Mouse (Mus musculus): ENCODE measurements around the gene Ankrd11. TPM values are rescaled to one million over a fixed set of nuclear protein-coding genes. Genes with fewer than 3 reads are reported as not detected.

Gene Ankrd11
- polyA plus RNA-seq, 1 experiment from 2014 or later = 46.5 TPM

DNA sequence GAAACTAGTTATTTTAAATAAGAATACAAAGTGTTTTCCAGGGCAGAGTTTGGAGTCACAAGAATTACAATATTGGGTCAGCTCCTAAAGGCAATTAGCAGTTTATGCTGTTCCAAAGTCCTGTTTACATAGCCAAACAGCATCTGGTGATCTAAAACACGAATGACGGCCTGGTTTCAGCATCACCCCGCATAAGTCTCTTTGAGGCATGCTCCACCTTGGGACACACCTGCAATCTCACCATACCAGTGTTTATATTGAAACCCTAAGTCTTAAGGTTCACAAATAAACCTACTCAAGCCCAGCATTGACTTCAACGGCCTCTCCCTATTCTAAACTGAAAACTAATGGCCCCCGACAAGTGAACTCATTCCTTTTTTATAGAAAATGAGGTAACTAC, 81.8 kb downstream of the Ankrd11 start:
- Histone ChIP-seq H3K36me3 (ENCODE audit: insufficient read depth, low read length) (0 out of 2 replicates have a peak, but pooled peaks cover 3% of the 10 kb centered on the region), H3K27me3 (replicated peaks; ENCODE audit: insufficient read depth, low read length) (no peaks in the 10 kb centered on the region), H3K9ac (replicated peaks; ENCODE audit: low read depth) (no peak overlapping the region), H3K27ac (ENCODE audit: low read length) (no peak overlapping the region), H3K9me3 (ENCODE audit: low read length) (no peaks in the 10 kb centered on the region), H3K4me1 (ENCODE audit: insufficient read depth, low read depth, low read length) (peaks cover 20% of the 10 kb centered on the region; the same call in 1 of the 2 replicates), H3K4me2 (replicated peaks; ENCODE audit: low read depth, low read length) (no peak overlapping the region), H3K4me3 (ENCODE audit: low read depth, low read length) (no peak overlapping the region)
- 70% methylated on average over 5 of the region's 5 CpGs for WGBS
- ATAC-seq = no peak
- DNase-seq (ENCODE audit: low spot score) = no peak
- TF ChIP-seq EP300 (IDR thresholded peaks at IDR 0.05) (no peak), CTCF (IDR thresholded peaks at IDR 0.05) (no peak)

DNA sequence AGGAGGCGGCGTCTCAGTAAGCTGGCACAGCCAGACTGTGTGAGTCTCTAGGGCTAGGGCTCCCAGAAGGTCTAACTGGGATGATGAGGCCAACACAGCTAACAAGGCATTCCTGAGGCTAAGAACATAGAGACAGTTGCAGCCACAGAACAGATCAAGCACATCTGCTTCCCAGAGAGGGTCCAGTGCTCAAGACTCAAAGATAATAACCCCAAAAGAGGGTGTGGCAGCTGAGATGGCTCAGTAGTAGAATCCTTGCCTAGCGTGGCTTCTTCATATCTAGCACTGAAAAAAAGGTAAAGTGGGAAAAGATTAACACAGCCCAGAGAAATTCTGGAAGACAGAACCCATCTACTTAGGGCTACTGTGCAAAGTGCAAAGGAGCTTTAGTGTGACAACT, 86.1 kb downstream of the Ankrd11 start:
- DNase-seq (ENCODE audit: low spot score) = no peak
- H3K4me3 ChIP-seq (ENCODE audit: low read depth, low read length) = no peak overlapping the region
- 92% methylated on average over 3 of the region's 3 CpGs for WGBS
- no peak overlapping the region for H3K4me2 ChIP-seq (replicated peaks; ENCODE audit: low read depth, low read length)
- H3K27me3 ChIP-seq (replicated peaks; ENCODE audit: insufficient read depth, low read length) = no peaks in the 10 kb centered on the region
- H3K9me3 ChIP-seq (ENCODE audit: low read length) = no peaks in the 10 kb centered on the region
- H3K9ac ChIP-seq (replicated peaks; ENCODE audit: low read depth) = no peak overlapping the region
- H3K36me3 ChIP-seq (ENCODE audit: insufficient read depth, low read length) = no peaks in the 10 kb centered on the region
- ATAC-seq = no peak
- peaks cover 8% of the 10 kb centered on the region; the same call in 1 of the 2 replicates for H3K4me1 ChIP-seq (ENCODE audit: insufficient read depth, low read depth, low read length)
- TF ChIP-seq EP300 (IDR thresholded peaks at IDR 0.05) = no peak
- no peak for TF ChIP-seq CTCF (IDR thresholded peaks at IDR 0.05)
- H3K27ac ChIP-seq (ENCODE audit: low read length) = no peak overlapping the region

DNA sequence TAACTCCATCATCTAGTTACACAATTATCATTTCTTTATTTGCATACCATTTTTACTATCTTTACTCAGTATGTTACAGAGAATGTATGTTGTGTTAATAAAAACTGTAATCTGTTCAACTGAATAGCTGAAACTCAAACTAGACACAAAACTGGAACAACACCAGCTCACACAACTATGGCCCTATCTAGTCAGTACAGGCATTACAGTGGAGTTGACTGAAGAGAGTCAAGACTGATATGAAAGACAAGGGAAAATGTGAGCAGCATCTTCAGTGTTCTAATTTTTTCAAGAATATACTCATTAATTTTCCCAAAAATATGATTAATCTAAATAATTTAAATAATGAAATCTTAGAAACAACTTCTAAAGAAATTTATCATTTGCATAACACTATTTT, 86.9 kb downstream of the Ankrd11 start:
- H3K4me2 ChIP-seq (replicated peaks; ENCODE audit: low read depth, low read length) = no peak overlapping the region
- no peak overlapping the region for H3K9ac ChIP-seq (replicated peaks; ENCODE audit: low read depth)
- ATAC-seq (no peak), DNase-seq (ENCODE audit: low spot score) (no peak)
- no peaks in the 10 kb centered on the region for H3K9me3 ChIP-seq (ENCODE audit: low read length)
- TF ChIP-seq EP300 (IDR thresholded peaks at IDR 0.05) (no peak), CTCF (IDR thresholded peaks at IDR 0.05) (no peak)
- no peak overlapping the region for H3K27ac ChIP-seq (ENCODE audit: low read length)
- no peak overlapping the region for H3K4me3 ChIP-seq (ENCODE audit: low read depth, low read length)
- H3K4me1 ChIP-seq (ENCODE audit: insufficient read depth, low read depth, low read length) = peaks cover 3% of the 10 kb centered on the region; the same call in 1 of the 2 replicates
- no peaks in the 10 kb centered on the region for H3K36me3 ChIP-seq (ENCODE audit: insufficient read depth, low read length)
- no peaks in the 10 kb centered on the region for H3K27me3 ChIP-seq (replicated peaks; ENCODE audit: insufficient read depth, low read length)

GRCm38 (mm10) chr8:122954090-122954799, 87.8 kb downstream of the Ankrd11 start:
- WGBS = 78% methylated on average over 3 of the region's 3 CpGs
- no peaks in the 10 kb centered on the region for H3K27me3 ChIP-seq (replicated peaks; ENCODE audit: insufficient read depth, low read length)
- TF ChIP-seq CTCF (IDR thresholded peaks at IDR 0.05) (no peak), EP300 (IDR thresholded peaks at IDR 0.05) (no peak)
- peaks cover 3% of the 10 kb centered on the region; the same call in 1 of the 2 replicates for H3K4me1 ChIP-seq (ENCODE audit: insufficient read depth, low read depth, low read length)
- H3K27ac ChIP-seq (ENCODE audit: low read length) = no peak overlapping the region
- H3K4me2 ChIP-seq (replicated peaks; ENCODE audit: low read depth, low read length) = no peak overlapping the region
- DNase-seq (ENCODE audit: low spot score) (no peak), ATAC-seq (no peak)
- H3K4me3 ChIP-seq (ENCODE audit: low read depth, low read length) = no peak overlapping the region
- no peak overlapping the region for H3K9ac ChIP-seq (replicated peaks; ENCODE audit: low read depth)
- no peaks in the 10 kb centered on the region for H3K36me3 ChIP-seq (ENCODE audit: insufficient read depth, low read length)
- H3K9me3 ChIP-seq (ENCODE audit: low read length) = no peaks in the 10 kb centered on the region

- TF ChIP-seq CTCF (IDR thresholded peaks at IDR 0.05) (no peak), EP300 (IDR thresholded peaks at IDR 0.05) (no peak)
- Histone ChIP-seq H3K36me3 (ENCODE audit: insufficient read depth, low read length) (no peaks in the 10 kb centered on the region), H3K27ac (ENCODE audit: low read length) (no peak overlapping the region), H3K27me3 (replicated peaks; ENCODE audit: insufficient read depth, low read length) (no peaks in the 10 kb centered on the region), H3K4me2 (replicated peaks; ENCODE audit: low read depth, low read length) (no peak overlapping the region), H3K4me1 (ENCODE audit: insufficient read depth, low read depth, low read length) (peaks cover 3% of the 10 kb centered on the region; the same call in 1 of the 2 replicates), H3K9ac (replicated peaks; ENCODE audit: low read depth) (no peak overlapping the region), H3K4me3 (ENCODE audit: low read depth, low read length) (no peak overlapping the region), H3K9me3 (ENCODE audit: low read length) (no peaks in the 10 kb centered on the region)
- 85% methylated on average over 6 of the region's 6 CpGs for WGBS
- DNase-seq (ENCODE audit: low spot score) = no peak
- no peak for ATAC-seq
Observed at GRCm38 (mm10) chr8:122953028-122953427, 89.0 kb downstream of the Ankrd11 start.

DNA sequence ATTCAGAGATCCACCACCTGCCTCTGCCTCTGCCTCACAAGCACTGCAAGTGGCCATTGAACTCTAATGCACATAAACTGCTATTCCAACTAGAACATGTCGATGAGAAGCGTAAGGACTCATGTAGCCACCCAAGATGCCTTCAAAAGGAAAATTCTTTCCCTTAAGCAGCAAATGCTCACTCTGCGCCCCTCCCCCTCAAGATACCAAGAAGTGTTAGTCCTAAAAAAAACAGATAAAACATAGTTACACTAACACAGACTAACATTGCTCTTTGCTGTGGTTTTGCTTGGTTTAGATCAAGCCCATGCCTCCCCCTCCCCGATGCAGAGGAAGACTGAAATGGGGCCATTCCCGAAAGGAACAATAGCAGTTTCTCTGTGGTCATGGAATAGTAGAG, 90.6 kb downstream of the Ankrd11 start:
- Histone ChIP-seq H3K4me2 (replicated peaks; ENCODE audit: low read depth, low read length) (no peak overlapping the region), H3K27me3 (replicated peaks; ENCODE audit: insufficient read depth, low read length) (no peaks in the 10 kb centered on the region), H3K9me3 (ENCODE audit: low read length) (no peaks in the 10 kb centered on the region), H3K4me1 (ENCODE audit: insufficient read depth, low read depth, low read length) (peaks cover 3% of the 10 kb centered on the region; the same call in 1 of the 2 replicates), H3K36me3 (ENCODE audit: insufficient read depth, low read length) (no peaks in the 10 kb centered on the region), H3K27ac (ENCODE audit: low read length) (no peak overlapping the region), H3K9ac (replicated peaks; ENCODE audit: low read depth) (no peak overlapping the region), H3K4me3 (ENCODE audit: low read depth, low read length) (no peak overlapping the region)
- no peak for ATAC-seq
- TF ChIP-seq CTCF (IDR thresholded peaks at IDR 0.05) = no peak
- TF ChIP-seq EP300 (IDR thresholded peaks at IDR 0.05) = no peak
- DNase-seq (ENCODE audit: low spot score) = no peak
- 85% methylated on average over 5 of the region's 5 CpGs for WGBS
